In the genomic region with DNA sequence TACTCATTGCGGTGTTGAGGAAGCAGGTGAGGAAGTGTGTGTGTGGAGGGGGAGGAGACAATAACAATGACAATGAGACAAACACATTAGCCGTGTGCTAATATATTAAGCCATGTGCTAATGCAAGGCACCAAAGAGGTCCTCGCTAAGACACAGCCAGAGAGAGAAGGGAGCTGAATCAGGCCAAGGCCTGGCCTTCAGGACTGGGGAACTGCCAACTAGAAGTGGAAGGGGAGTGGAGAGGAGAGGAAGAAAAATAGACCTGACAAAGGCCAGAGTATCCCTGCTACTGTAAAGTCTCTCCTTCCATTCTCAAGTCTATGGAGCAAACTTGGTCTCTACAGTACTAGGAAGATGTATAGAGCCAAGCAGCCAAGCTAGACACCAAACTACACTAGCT, we compare ENCODE assay signal across 8 mouse cellular contexts. TPM values are rescaled to one million over a fixed set of nuclear protein-coding genes. Genes with fewer than 3 reads are reported as not detected.
DNase-seq lines count a peak whose midpoint lies in the region; ATAC-seq and TF ChIP-seq lines count a peak whose summit lies in the region.

No protein-coding gene starts in this region.

- H3K4me1 ChIP-seq in erythroblast, embryonic 14.5 days (ENCODE audit: control insufficient read depth), result peaks cover 31% of the 10 kb centered on the region
- H3K4me1 ChIP-seq in G1E (ENCODE audit: insufficient read depth, low read depth, low read length), result peaks cover 18% of the 10 kb centered on the region
- H3K4me1 ChIP-seq in liver, postnatal 0 days (ENCODE audit: insufficient read depth), result peaks cover 11% of the 10 kb centered on the region

- H3K9ac ChIP-seq in liver, postnatal 0 days (replicated peaks), result peak overlapping the region; percentile 92

- no peaks in the 10 kb centered on the region for H3K9me3 ChIP-seq in erythroblast, embryonic 14.5 days (ENCODE audit: control insufficient read depth, low read length)
- H3K9me3 ChIP-seq in G1E (replicated peaks), result no peaks in the 10 kb centered on the region
- H3K9me3 ChIP-seq in liver, postnatal 0 days (ENCODE audit: low read length), result no peaks in the 10 kb centered on the region

- DNase-seq in G1E (ENCODE audit: low spot score), result peak; percentile 5
- no peak for DNase-seq in liver, postnatal 0 days
- no peak for DNase-seq in natural killer cell, adult 2 months (ENCODE audit: low spot score in 2 of 2)
- no peak for DNase-seq in gastrocnemius, postnatal 25 days
- DNase-seq in right cerebral cortex, adult 2 months (ENCODE audit: low spot score in 2 of 2), result no peak

- 55% methylated on average over 3 of the region's 3 CpGs for WGBS in liver, postnatal 0 days (ENCODE audit: insufficient replicate concordance)

- H3K4me2 ChIP-seq in liver, postnatal 0 days (ENCODE audit: low read depth, low read length), result peak overlapping the region; percentile 91

- no peaks in the 10 kb centered on the region for H3K27me3 ChIP-seq in erythroblast, embryonic 14.5 days (ENCODE audit: control insufficient read depth)
- H3K27me3 ChIP-seq in G1E (ENCODE audit: insufficient read depth, low read length), result 0 out of 2 replicates have a peak, but pooled peaks cover under 1% of the 10 kb centered on the region
- no peaks in the 10 kb centered on the region for H3K27me3 ChIP-seq in liver, postnatal 0 days (ENCODE audit: insufficient read depth, low read length)

- TF ChIP-seq CTCF in G1E (IDR thresholded peaks at IDR 0.05; ENCODE audit: low read depth, low read length), result no peak
- TF ChIP-seq CTCF in liver, postnatal 0 days (IDR thresholded peaks at IDR 0.05; ENCODE audit: low read depth), result no peak

- peak overlapping the region; percentile 91; the same call in 1 of the 2 replicates for H3K27ac ChIP-seq in liver, postnatal 0 days (ENCODE audit: low read depth)

- peak overlapping the region; percentile 78 for H3K4me3 ChIP-seq in erythroblast, embryonic 14.5 days (replicated peaks)
- peak overlapping the region; percentile 94 for H3K4me3 ChIP-seq in G1E (ENCODE audit: low read depth, low read length)
- H3K4me3 ChIP-seq in liver, postnatal 0 days (ENCODE audit: low read depth, low read length), result peak overlapping the region; percentile 89

- H3K36me3 ChIP-seq in erythroblast, embryonic 14.5 days (ENCODE audit: control insufficient read depth), result peaks cover 43% of the 10 kb centered on the region
- peaks cover 48% of the 10 kb centered on the region for H3K36me3 ChIP-seq in G1E (replicated peaks)
- H3K36me3 ChIP-seq in liver, postnatal 0 days (replicated peaks; ENCODE audit: insufficient read depth, low read length), result peaks cover 26% of the 10 kb centered on the region

- ATAC-seq in erythroblast, adult 5-6 weeks (replicated peaks; ENCODE audit: low FRiP score, poor library complexity, severe bottlenecking), result no peak
- no peak for ATAC-seq in G1E (ENCODE audit: extremely low read depth, insufficient number of reproducible peaks, low FRiP score, poor library complexity, severe bottlenecking)
- ATAC-seq in granulocyte monocyte progenitor cell, adult 5-6 weeks (replicated peaks; ENCODE audit: poor library complexity, severe bottlenecking), result peak; percentile 4; the same call in 1 of the 2 replicates
- no peak for ATAC-seq in liver, postnatal 0 days

- no peak for TF ChIP-seq EP300 in liver, postnatal 0 days (IDR thresholded peaks at IDR 0.05; ENCODE audit: low read depth)

RNA-seq across cellular contexts. Expression of a gene that starts 0.9 kb away (rescaled TPM):
- 0.89 and 1.5 TPM in 2 replicates for polyA plus RNA-seq in erythroblast, embryonic 14.5 days (2012)
- total RNA-seq in erythroblast, adult 5-6 weeks (2015; ENCODE audit: low replicate concordance), result 5.2 and 5.6 TPM in 2 replicates
- total RNA-seq in erythroblast, adult 5-6 weeks (2017; ENCODE audit: low replicate concordance), result 6.1 and 6.6 TPM in 2 replicates
- total RNA-seq in G1E (2014; fragmentation: Nextera tagmentation), result 18.6 and 21.0 TPM in 2 replicates
- 14.8 and 18.3 TPM in 2 replicates for total RNA-seq in G1E (2017)
- 14.6 and 18.9 TPM in 2 replicates for polyA plus RNA-seq in G1E (2012)
- 34.4 and 38.9 TPM in 2 replicates for total RNA-seq in granulocyte monocyte progenitor cell, adult 5-6 weeks (2014; fragmentation: Nextera tagmentation)
- 30.2 and 32.6 TPM in 2 replicates for total RNA-seq in granulocyte monocyte progenitor cell, adult 5-6 weeks (2017)
- 12.3 and 14.1 TPM in 2 replicates for polyA plus RNA-seq in liver, postnatal 0 days (2015; fragmentation: Nextera tagmentation; extraction: Ambion mirVana)
- total RNA-seq in gastrocnemius, postnatal 25 days (2021), result 100 to 1,000 TPM; 346 to 413 TPM

RNA-seq across cellular contexts. Expression of a gene that starts 33.0 kb away (rescaled TPM):
- 0.14 and 0.29 TPM in 2 replicates for polyA plus RNA-seq in erythroblast, embryonic 14.5 days (2012)
- total RNA-seq in erythroblast, adult 5-6 weeks (2015; ENCODE audit: low replicate concordance), result 1.5 and 2.1 TPM in 2 replicates
- total RNA-seq in erythroblast, adult 5-6 weeks (2017; ENCODE audit: low replicate concordance), result 2.4 and 2.6 TPM in 2 replicates
- total RNA-seq in G1E (2014; fragmentation: Nextera tagmentation) (0.44 and 2.3 TPM in 2 replicates), G1E (2017) (2.9 and 4.6 TPM in 2 replicates)
- 0.75 and 0.90 TPM in 2 replicates for polyA plus RNA-seq in G1E (2012)
- total RNA-seq in granulocyte monocyte progenitor cell, adult 5-6 weeks (2014; fragmentation: Nextera tagmentation), result 6.7 and 7.0 TPM in 2 replicates
- total RNA-seq in granulocyte monocyte progenitor cell, adult 5-6 weeks (2017), result 9.0 and 9.1 TPM in 2 replicates
- 24.8 and 25.4 TPM in 2 replicates for polyA plus RNA-seq in liver, postnatal 0 days (2015; fragmentation: Nextera tagmentation; extraction: Ambion mirVana)
- 10 to 100 TPM; 25.2 to 28.9 TPM for total RNA-seq in gastrocnemius, postnatal 25 days (2021)

RNA-seq across cellular contexts. Expression of a gene that starts 34.8 kb away (rescaled TPM):
- not detected in 2 replicates for polyA plus RNA-seq in erythroblast, embryonic 14.5 days (2012)
- total RNA-seq in erythroblast, adult 5-6 weeks (2015; ENCODE audit: low replicate concordance), result not detected in 2 replicates
- 1.7 and 4.5 TPM in 2 replicates for total RNA-seq in erythroblast, adult 5-6 weeks (2017; ENCODE audit: low replicate concordance)
- total RNA-seq in G1E (2014; fragmentation: Nextera tagmentation) (not detected in 2 replicates), G1E (2017) (not detected in 2 replicates)
- not detected in 2 replicates for polyA plus RNA-seq in G1E (2012)
- total RNA-seq in granulocyte monocyte progenitor cell, adult 5-6 weeks (2014; fragmentation: Nextera tagmentation), result 7.1 TPM in 1 of 2 replicates, not detected in the other
- 13.5 and 16.2 TPM in 2 replicates for total RNA-seq in granulocyte monocyte progenitor cell, adult 5-6 weeks (2017)
- polyA plus RNA-seq in liver, postnatal 0 days (2015; fragmentation: Nextera tagmentation; extraction: Ambion mirVana), result 0.90 TPM in 2 replicates
- 1 to 10 TPM; 4.7 to 5.5 TPM for total RNA-seq in gastrocnemius, postnatal 25 days (2021)

RNA-seq across cellular contexts. Expression of a gene that starts 35.0 kb away (rescaled TPM):
- 9.4 and 19.8 TPM in 2 replicates for polyA plus RNA-seq in erythroblast, embryonic 14.5 days (2012)
- total RNA-seq in erythroblast, adult 5-6 weeks (2015; ENCODE audit: low replicate concordance), result 7.3 and 16.3 TPM in 2 replicates
- total RNA-seq in erythroblast, adult 5-6 weeks (2017; ENCODE audit: low replicate concordance), result 12.3 and 26.6 TPM in 2 replicates
- not detected in 2 replicates for total RNA-seq in G1E (2014; fragmentation: Nextera tagmentation)
- 0.05 TPM in 1 of 2 replicates, not detected in the other for total RNA-seq in G1E (2017)
- 0.06 TPM in 1 of 2 replicates, not detected in the other for polyA plus RNA-seq in G1E (2012)
- total RNA-seq in granulocyte monocyte progenitor cell, adult 5-6 weeks (2014; fragmentation: Nextera tagmentation), result 45.9 and 58.8 TPM in 2 replicates
- 33.8 and 36.0 TPM in 2 replicates for total RNA-seq in granulocyte monocyte progenitor cell, adult 5-6 weeks (2017)
- 17.5 and 19.0 TPM in 2 replicates for polyA plus RNA-seq in liver, postnatal 0 days (2015; fragmentation: Nextera tagmentation; extraction: Ambion mirVana)
- 1 to 10 TPM; 4.3 to 4.4 TPM for total RNA-seq in gastrocnemius, postnatal 25 days (2021)

RNA-seq across cellular contexts. Expression of a gene that starts 37.1 kb away (rescaled TPM):
- 5.7 and 5.9 TPM in 2 replicates for polyA plus RNA-seq in erythroblast, embryonic 14.5 days (2012)
- 12.1 and 14.4 TPM in 2 replicates for total RNA-seq in erythroblast, adult 5-6 weeks (2015; ENCODE audit: low replicate concordance)
- 9.6 and 11.1 TPM in 2 replicates for total RNA-seq in erythroblast, adult 5-6 weeks (2017; ENCODE audit: low replicate concordance)
- total RNA-seq in G1E (2014; fragmentation: Nextera tagmentation) (27.5 and 33.5 TPM in 2 replicates), G1E (2017) (31.5 and 37.2 TPM in 2 replicates)
- polyA plus RNA-seq in G1E (2012), result 84.0 and 84.6 TPM in 2 replicates
- total RNA-seq in granulocyte monocyte progenitor cell, adult 5-6 weeks (2014; fragmentation: Nextera tagmentation), result 28.6 and 32.6 TPM in 2 replicates
- total RNA-seq in granulocyte monocyte progenitor cell, adult 5-6 weeks (2017), result 33.6 and 45.4 TPM in 2 replicates
- 6.5 and 8.5 TPM in 2 replicates for polyA plus RNA-seq in liver, postnatal 0 days (2015; fragmentation: Nextera tagmentation; extraction: Ambion mirVana)
- 10 to 100 TPM; 19.1 to 20.0 TPM for total RNA-seq in gastrocnemius, postnatal 25 days (2021)

Comparison
In these comparisons a context has a peak if more than half of its experiments do, and no peak if none do; other contexts are left out.
1. RNA of a gene that starts 0.9 kb away (total RNA-seq): 346 to 413 TPM in gastrocnemius, postnatal 25 days; 30.2 to 38.9 TPM in granulocyte monocyte progenitor cell, adult 5-6 weeks, 14.8 to 21.0 TPM in G1E and 5.2 to 6.6 TPM in erythroblast, adult 5-6 weeks; every median in the first group is over 4 times any median in the second.
2. Peak in every context shown above with its lines, with median percentiles within 50 percentile points of each other: H3K4me3 ChIP-seq.